9 mouse cellular contexts compared by ENCODE assay signal in genomic region chrX:63991127-63991526, GRCm38 (mm10).
DNase-seq lines count a peak whose midpoint lies in the region; TF ChIP-seq lines count a peak whose summit lies in the region.
"Had no signal": no experiment of that assay in that cellular context is flagged by ENCODE, and none has a peak within 500 bp of the region (broad histone marks: within the 10 kb centered on the region; RNA-seq: fewer than 3 reads in every experiment).

No protein-coding gene starts in this region.

- no peak overlapping the region for H3K4me3 ChIP-seq in E14TG2a.4 (replicated peaks; ENCODE audit: low read length)
- no peak overlapping the region for H3K4me3 ChIP-seq in thymus, adult 2 months (ENCODE audit: control insufficient read depth, insufficient read depth, low read length)

- H3K27ac ChIP-seq in thymus, adult 2 months (ENCODE audit: control insufficient read depth, insufficient read depth, low read length), result no peak overlapping the region

- H3K4me1 ChIP-seq in E14TG2a.4 (replicated peaks; ENCODE audit: low read depth, low read length), result no peaks in the 10 kb centered on the region
- H3K4me1 ChIP-seq in thymus, adult 2 months (replicated peaks; ENCODE audit: control insufficient read depth, insufficient read depth, low read length), result no peaks in the 10 kb centered on the region

- H3K27me3 ChIP-seq in E14TG2a.4 (ENCODE audit: insufficient read depth, low read length), result no peaks in the 10 kb centered on the region
- H3K27me3 ChIP-seq in thymus, adult 2 months (ENCODE audit: control insufficient read depth, insufficient read depth, low read length), result no peaks in the 10 kb centered on the region

- peak; percentile 2 for DNase-seq in cerebellum, adult 11 months
- no peak for DNase-seq in cerebellum, postnatal 4 days (ENCODE audit: low spot score in 2 of 2)
- DNase-seq in layer of hippocampus, adult 11-12 months (ENCODE audit: low spot score), result peak; percentile 2
- DNase-seq in layer of hippocampus, adult 9-11 months, result no peak
- DNase-seq in embryo, embryonic 9.5 days (ENCODE audit: extremely low spot score), result peak; percentile 6
- DNase-seq in thymus, adult 2 months, result no peak
- no peak for DNase-seq in thymus, postnatal 0 days (ENCODE audit: low spot score)
- DNase-seq: B cell, adult 2 months had no signal

- peak; percentile 36 for TF ChIP-seq CTCF in E14TG2a.4 (conservative IDR thresholded peaks at IDR 0.05; ENCODE audit: low read length)
- TF ChIP-seq CTCF in thymus, adult 2 months (IDR thresholded peaks at IDR 0.05; ENCODE audit: borderline replicate concordance, control insufficient read depth, extremely low read depth, insufficient read depth, low read length, poor library complexity), result no peak

- H3K9me3 ChIP-seq in E14TG2a.4 (ENCODE audit: low read length), result no peaks in the 10 kb centered on the region

- WGBS in thymus, adult 2 months, result 52% methylated on average over 1 of the region's 1 CpGs

- H3K36me3 ChIP-seq in E14TG2a.4 (ENCODE audit: insufficient read depth, low read length), result no peaks in the 10 kb centered on the region
- H3K36me3 ChIP-seq in thymus, adult 2 months (ENCODE audit: control insufficient read depth, insufficient read depth, low read length), result no peaks in the 10 kb centered on the region

- TF ChIP-seq POLR2A in thymus, adult 2 months (IDR thresholded peaks at IDR 0.05; ENCODE audit: control insufficient read depth, extremely low read depth, insufficient read depth, low read length, poor library complexity), result no peak

Comparison
In these comparisons a context has a peak if more than half of its experiments do, and no peak if none do; other contexts are left out.
1. DNase-seq: peak in cerebellum, adult 11 months (single experiment), layer of hippocampus, adult 11-12 months (single experiment) and embryo, embryonic 9.5 days (single experiment); none in cerebellum, postnatal 4 days (0 of 2), layer of hippocampus, adult 9-11 months (single experiment), thymus, adult 2 months (single experiment) and thymus, postnatal 0 days (single experiment).